In genomic region chr7:132699165-132699564, GRCm38 (mm10) we compare ENCODE assay signal across 17 mouse cellular contexts.
A peak's percentile ranks its signal among the peaks of the same experiment; 100 is the strongest.
DNase-seq lines count a peak whose midpoint lies in the region; TF ChIP-seq lines count a peak whose summit lies in the region.
"Had no signal": no experiment of that assay in that cellular context is flagged by ENCODE, and none has a peak within 500 bp of the region (broad histone marks: within the 10 kb centered on the region; RNA-seq: fewer than 3 reads in every experiment).

No protein-coding gene starts in this region.

- TF ChIP-seq POLR2A in heart, adult 2 months (IDR thresholded peaks at IDR 0.05; ENCODE audit: insufficient read depth, low read depth, low read length) = no peak
- TF ChIP-seq POLR2A in thymus, adult 2 months (IDR thresholded peaks at IDR 0.05; ENCODE audit: control insufficient read depth, extremely low read depth, insufficient read depth, low read length, poor library complexity) = no peak

- intact Hi-C loops in heart, adult 2 months (cut with DNase I) = no loop called here

- H3K4me3 ChIP-seq in heart, adult 2 months = no peak overlapping the region
- H3K4me3 ChIP-seq in thymus, adult 2 months (ENCODE audit: control insufficient read depth, insufficient read depth, low read length) = no peak overlapping the region
- no peak overlapping the region for H3K4me3 ChIP-seq in limb, embryonic 10.5 days
- H3K4me3 ChIP-seq: embryonic facial prominence, embryonic 10.5 days; heart, embryonic 15.5 days had no signal

- TF ChIP-seq CTCF in heart, adult 2 months (IDR thresholded peaks at IDR 0.05) = no peak
- TF ChIP-seq CTCF in thymus, adult 2 months (IDR thresholded peaks at IDR 0.05; ENCODE audit: borderline replicate concordance, control insufficient read depth, extremely low read depth, insufficient read depth, low read length, poor library complexity) = no peak

- H3K9ac ChIP-seq in heart, adult 2 months (ENCODE audit: low read depth, low read length) = no peak overlapping the region
- H3K9ac ChIP-seq: heart, embryonic 15.5 days; hindbrain, embryonic 14.5 days had no signal

- H3K79me2 ChIP-seq in heart, adult 2 months (replicated peaks; ENCODE audit: control insufficient read depth, insufficient read depth, low read length) = no peaks in the 10 kb centered on the region

- H3K4me1 ChIP-seq in heart, adult 2 months (ENCODE audit: control insufficient read depth, insufficient read depth, low read length) = peaks cover 9% of the 10 kb centered on the region
- H3K4me1 ChIP-seq in thymus, adult 2 months (replicated peaks; ENCODE audit: control insufficient read depth, insufficient read depth, low read length) = peaks cover 20% of the 10 kb centered on the region
- H3K4me1 ChIP-seq in limb, embryonic 10.5 days = peaks cover 17% of the 10 kb centered on the region

- peak; percentile 86 for DNase-seq in heart, adult 11 months
- no peak for DNase-seq in heart, adult 2 months
- DNase-seq in thymus, adult 2 months = no peak
- no peak for DNase-seq in thymus, postnatal 10 days (ENCODE audit: low spot score in 2 of 2)
- no peak for DNase-seq in limb, embryonic 10.5 days (ENCODE audit: low spot score)
- no peak for DNase-seq in testis, postnatal 10 days (ENCODE audit: low spot score)
- DNase-seq: adrenal gland, adult 2 months; cerebellum, adult 18-20 months; cerebellum, adult 9-11 months; cerebellum, postnatal 36 days; gastrocnemius, postnatal 36 days; heart, adult 18-20 months; heart, postnatal 14 days had no signal

- H3K36me3 ChIP-seq in heart, adult 2 months (ENCODE audit: control insufficient read depth, insufficient read depth, low read length) = no peaks in the 10 kb centered on the region
- H3K36me3 ChIP-seq in thymus, adult 2 months (ENCODE audit: control insufficient read depth, insufficient read depth, low read length) = no peaks in the 10 kb centered on the region
- H3K36me3 ChIP-seq in limb, embryonic 10.5 days = no peaks in the 10 kb centered on the region
- H3K36me3 ChIP-seq: heart, embryonic 15.5 days had no signal

- no peaks in the 10 kb centered on the region for H3K9me3 ChIP-seq in limb, embryonic 10.5 days (replicated peaks)
- H3K9me3 ChIP-seq: heart, embryonic 15.5 days had no signal

- H3K27ac ChIP-seq in heart, adult 2 months = no peak overlapping the region
- H3K27ac ChIP-seq in thymus, adult 2 months (ENCODE audit: control insufficient read depth, insufficient read depth, low read length) = peak overlapping the region; percentile 61
- 0 out of 2 replicates have a peak overlapping the region, but pooled peaks have one; percentile 39 for H3K27ac ChIP-seq in limb, embryonic 10.5 days
- H3K27ac ChIP-seq: heart, embryonic 15.5 days; hindbrain, embryonic 14.5 days had no signal

- no peaks in the 10 kb centered on the region for H3K27me3 ChIP-seq in heart, adult 2 months (ENCODE audit: control insufficient read depth, insufficient read depth, low read length)
- no peaks in the 10 kb centered on the region for H3K27me3 ChIP-seq in thymus, adult 2 months (ENCODE audit: control insufficient read depth, insufficient read depth, low read length)
- no peaks in the 10 kb centered on the region for H3K27me3 ChIP-seq in limb, embryonic 10.5 days (ENCODE audit: low read depth, poor library complexity, severe bottlenecking)
- H3K27me3 ChIP-seq: heart, embryonic 15.5 days; Patski had no signal

- TF ChIP-seq EP300 in heart, adult 2 months (IDR thresholded peaks at IDR 0.05; ENCODE audit: insufficient read depth, low read depth, low read length) = no peak

- WGBS in heart, adult 2 months = 75% methylated on average over 4 of the region's 4 CpGs
- 59% methylated on average over 4 of the region's 4 CpGs for WGBS in thymus, adult 2 months
- 80% methylated on average over 4 of the region's 4 CpGs for WGBS in limb, embryonic 10.5 days
